Mouse (Mus musculus): ENCODE measurements at regions not wholly inside any gene's neighbourhood (a gene's known extent, or its start where the extent isn't known, plus 50 kb on each side); places are given as distances from the start of the nearest gene placed in this dataset.
"Not testable (repeated sequence)": the region's sequence is repeated elsewhere in the genome, so short reads cannot be mapped to it uniquely, and the experiment has no call there.

GRCm38 (mm10) chr8:20121391-20121909 is 218.3 kb downstream of the Gm31371 start:
- not testable (repeated sequence) for ATAC-seq (replicated peaks; ENCODE audit: low FRiP score, poor library complexity, severe bottlenecking)

GRCm38 (mm10) chr8:20122067-20122925 is 219.1 kb downstream of the Gm31371 start:
- ATAC-seq (replicated peaks; ENCODE audit: low FRiP score, poor library complexity, severe bottlenecking) = peak; percentile 100

DNA sequence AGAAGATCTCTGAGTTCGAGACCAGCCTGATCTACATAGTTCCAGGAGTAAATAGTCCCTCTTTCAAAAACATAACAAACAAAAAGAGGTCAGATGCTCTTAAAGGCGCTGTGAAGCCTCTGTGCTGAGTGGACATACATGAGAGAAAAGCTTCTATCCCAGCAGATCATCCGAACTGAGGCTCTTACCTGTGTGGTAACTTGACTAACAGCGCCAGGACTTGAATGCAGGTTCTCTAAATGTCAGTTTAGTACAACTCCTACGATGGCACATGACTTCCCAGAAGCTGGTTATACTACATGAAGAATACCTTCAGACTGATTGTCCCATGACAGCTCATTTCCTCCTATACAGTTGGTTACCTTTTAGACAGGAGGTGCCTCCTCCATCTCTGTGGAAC is 220.4 kb downstream of the Gm31371 start:
- not testable (repeated sequence) for ATAC-seq (replicated peaks; ENCODE audit: low FRiP score, poor library complexity, severe bottlenecking)

GRCm38 (mm10) chr8:20135626-20136025 is 227.4 kb downstream of the Gm15319 start:
- ATAC-seq (replicated peaks; ENCODE audit: low FRiP score, poor library complexity, severe bottlenecking) = not testable (repeated sequence)

DNA sequence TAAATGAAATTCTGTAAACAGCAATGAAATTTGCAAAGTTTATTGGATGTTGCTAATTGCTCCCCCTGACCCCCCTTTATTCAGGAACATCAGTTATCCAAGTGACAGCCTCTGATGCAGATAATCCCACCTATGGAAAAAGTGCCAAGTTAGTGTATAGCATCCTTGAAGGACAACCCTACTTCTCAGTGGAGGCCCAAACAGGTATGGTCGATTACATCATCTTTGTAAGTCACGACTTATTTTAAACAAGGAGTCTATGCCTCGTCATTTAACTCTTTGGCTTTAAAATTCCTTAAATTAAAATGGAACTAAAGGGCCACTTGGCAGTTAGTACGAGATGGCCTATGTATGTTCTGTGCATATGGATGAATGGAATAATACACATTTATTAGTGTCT is 217.6 kb downstream of the Gm15319 start:
- not testable (repeated sequence) for ATAC-seq (replicated peaks; ENCODE audit: low FRiP score, poor library complexity, severe bottlenecking)

DNA sequence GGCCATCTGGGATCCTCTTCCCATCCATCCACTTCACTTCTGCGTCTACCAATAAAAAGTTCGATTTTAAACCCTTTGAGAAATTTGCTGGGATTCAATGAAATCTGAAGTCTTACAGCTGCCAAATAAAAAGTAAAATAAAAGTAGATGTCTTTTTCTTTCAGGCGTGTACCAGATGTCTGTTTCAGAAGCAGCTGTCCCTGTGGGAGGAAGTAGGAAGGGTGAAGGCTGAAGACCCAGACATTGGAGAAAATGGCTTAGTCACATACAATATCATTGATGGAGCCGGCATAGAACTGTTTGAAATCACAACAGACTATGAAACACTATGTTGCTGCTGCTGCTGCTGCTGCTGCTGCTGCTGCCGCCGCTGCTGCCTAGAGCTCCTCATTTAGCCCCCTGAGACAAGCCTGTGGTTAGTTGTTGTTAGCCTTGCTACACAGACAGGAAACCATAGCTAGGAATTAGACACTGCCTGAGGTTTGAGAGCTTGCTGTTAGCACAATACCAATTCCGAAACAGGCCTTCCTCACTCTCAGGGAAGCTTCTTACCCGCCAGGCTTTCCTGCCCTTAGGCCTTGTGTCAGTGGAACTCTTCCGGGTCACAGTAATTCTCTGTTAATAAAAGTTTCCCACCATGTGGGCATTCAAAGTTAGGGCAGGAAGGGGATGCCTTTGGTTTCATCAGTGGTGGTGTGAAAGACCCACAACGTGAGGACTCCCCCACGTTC is 211.5 kb downstream of the Gm15319 start:
- not testable (repeated sequence) for ATAC-seq (replicated peaks; ENCODE audit: low FRiP score, poor library complexity, severe bottlenecking)

GRCm38 (mm10) chr8:20154091-20154490 is 208.9 kb downstream of the Gm15319 start:
- not testable (repeated sequence) for ATAC-seq (replicated peaks; ENCODE audit: low FRiP score, poor library complexity, severe bottlenecking)

All from erythroblast, adult 5-6 weeks (primary cell).